Mouse (Mus musculus): ENCODE data around the gene Eif4b. TPM values are rescaled to one million over a fixed set of nuclear protein-coding genes. Genes with fewer than 3 reads are reported as not detected.

Gene Eif4b
- polyA plus RNA-seq, 1 experiment from 2014 or later, result 47.8 TPM

DNA sequence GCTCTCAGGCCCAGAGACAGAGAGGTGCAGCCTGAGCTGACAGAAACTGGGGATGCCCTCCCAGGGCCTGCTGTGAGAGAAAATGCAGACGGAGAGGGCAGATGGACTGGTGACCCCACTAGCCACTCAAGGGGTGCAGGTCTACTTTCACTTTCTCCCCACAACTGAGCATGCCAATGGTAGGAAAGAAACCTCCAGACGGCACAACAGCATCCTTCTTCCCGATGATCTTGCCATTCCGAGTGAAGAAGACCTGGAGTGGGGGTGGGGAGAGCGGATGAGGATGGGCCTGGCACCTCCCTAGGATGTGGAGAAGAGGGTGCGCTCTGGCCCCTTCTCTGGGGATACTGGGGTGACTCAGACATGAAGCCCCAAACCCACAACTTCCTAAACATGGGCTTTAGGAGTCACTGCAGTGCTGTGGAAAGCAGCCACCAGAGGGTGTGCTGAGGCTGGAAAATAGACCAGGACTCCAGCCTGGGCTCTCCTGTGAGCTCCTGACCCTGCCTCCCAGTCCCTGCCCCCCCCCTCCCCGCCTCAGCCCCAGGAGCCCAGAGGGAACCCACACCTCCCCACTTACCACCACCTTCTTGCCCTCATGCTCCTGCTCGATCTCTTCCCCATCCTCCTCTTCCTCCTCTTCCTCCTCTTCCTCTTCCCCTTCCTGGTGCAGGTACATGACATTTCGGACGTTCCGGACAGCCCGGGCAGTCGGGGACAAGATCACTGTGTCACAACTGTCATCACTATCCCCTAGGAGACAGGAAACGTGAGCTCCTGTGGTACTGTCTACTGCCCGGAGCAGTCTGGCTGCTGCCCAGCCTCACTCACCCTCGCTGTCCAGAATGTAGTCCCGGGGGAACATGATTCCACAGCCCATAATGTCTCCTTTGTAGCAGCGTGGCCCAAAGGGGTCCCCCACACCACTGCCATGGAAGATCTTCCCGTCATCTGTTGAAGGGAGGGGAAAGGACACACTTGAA lies 44.2 kb downstream of the Eif4b start:
- no peaks in the 10 kb centered on the region for H3K9me3 ChIP-seq (ENCODE audit: control insufficient read depth)
- peaks cover 4% of the 10 kb centered on the region; the same call in 1 of the 2 replicates for H3K4me1 ChIP-seq (replicated peaks; ENCODE audit: control insufficient read depth, insufficient read depth, low read length)

DNA sequence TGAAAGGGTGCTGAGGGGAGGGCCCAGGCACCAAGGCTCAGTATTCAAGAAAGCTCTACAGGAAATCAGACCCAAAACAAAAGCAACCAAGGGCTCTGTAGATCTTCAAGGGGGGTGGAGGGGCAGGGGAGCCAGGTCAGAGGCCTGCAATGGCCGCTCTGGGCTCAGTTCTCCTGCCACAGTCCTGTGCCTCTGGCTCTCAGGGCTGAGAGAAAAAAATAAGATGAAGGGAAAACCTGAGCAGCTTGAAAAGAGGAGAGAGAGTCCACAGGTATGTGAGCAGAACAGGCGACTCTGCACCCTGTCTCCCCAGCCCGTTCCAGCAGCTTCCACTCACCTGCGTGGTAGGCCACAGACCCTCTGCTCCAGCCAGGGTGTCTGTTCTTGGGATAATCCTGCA lies 45.0 kb downstream of the Eif4b start:
- H3K9ac ChIP-seq (ENCODE audit: low read depth, low read length), result no peak overlapping the region
- H3K4me1 ChIP-seq (replicated peaks; ENCODE audit: control insufficient read depth, insufficient read depth, low read length), result peaks cover 4% of the 10 kb centered on the region; the same call in 1 of the 2 replicates
- H3K27me3 ChIP-seq (replicated peaks; ENCODE audit: control insufficient read depth, insufficient read depth, low read length), result no peaks in the 10 kb centered on the region
- no peak for ATAC-seq
- TF ChIP-seq CTCF (IDR thresholded peaks at IDR 0.05; ENCODE audit: low read depth), result no peak
- WGBS, result 88% methylated on average over 4 of the region's 4 CpGs
- H3K9me3 ChIP-seq (ENCODE audit: control insufficient read depth), result no peaks in the 10 kb centered on the region
- no peak overlapping the region for H3K4me2 ChIP-seq (replicated peaks; ENCODE audit: low read depth)
- H3K4me3 ChIP-seq (ENCODE audit: low read depth, low read length), result no peak overlapping the region
- H3K36me3 ChIP-seq (ENCODE audit: control insufficient read depth, insufficient read depth), result peaks cover 82% of the 10 kb centered on the region
- H3K27ac ChIP-seq (ENCODE audit: low read depth, low read length), result no peak overlapping the region

More for the DNA sequence above, 44.2 kb downstream of the Eif4b start:
- WGBS, result 74% methylated on average over 19 of the region's 19 CpGs
- Histone ChIP-seq H3K4me2 (replicated peaks; ENCODE audit: low read depth) (no peak overlapping the region), H3K4me3 (ENCODE audit: low read depth, low read length) (no peak overlapping the region), H3K36me3 (ENCODE audit: control insufficient read depth, insufficient read depth) (peaks cover 87% of the 10 kb centered on the region), H3K27me3 (replicated peaks; ENCODE audit: control insufficient read depth, insufficient read depth, low read length) (no peaks in the 10 kb centered on the region), H3K27ac (ENCODE audit: low read depth, low read length) (no peak overlapping the region), H3K9ac (ENCODE audit: low read depth, low read length) (no peak overlapping the region)
- TF ChIP-seq CTCF (IDR thresholded peaks at IDR 0.05; ENCODE audit: low read depth), result peak; percentile 71
- ATAC-seq, result no peak

DNA sequence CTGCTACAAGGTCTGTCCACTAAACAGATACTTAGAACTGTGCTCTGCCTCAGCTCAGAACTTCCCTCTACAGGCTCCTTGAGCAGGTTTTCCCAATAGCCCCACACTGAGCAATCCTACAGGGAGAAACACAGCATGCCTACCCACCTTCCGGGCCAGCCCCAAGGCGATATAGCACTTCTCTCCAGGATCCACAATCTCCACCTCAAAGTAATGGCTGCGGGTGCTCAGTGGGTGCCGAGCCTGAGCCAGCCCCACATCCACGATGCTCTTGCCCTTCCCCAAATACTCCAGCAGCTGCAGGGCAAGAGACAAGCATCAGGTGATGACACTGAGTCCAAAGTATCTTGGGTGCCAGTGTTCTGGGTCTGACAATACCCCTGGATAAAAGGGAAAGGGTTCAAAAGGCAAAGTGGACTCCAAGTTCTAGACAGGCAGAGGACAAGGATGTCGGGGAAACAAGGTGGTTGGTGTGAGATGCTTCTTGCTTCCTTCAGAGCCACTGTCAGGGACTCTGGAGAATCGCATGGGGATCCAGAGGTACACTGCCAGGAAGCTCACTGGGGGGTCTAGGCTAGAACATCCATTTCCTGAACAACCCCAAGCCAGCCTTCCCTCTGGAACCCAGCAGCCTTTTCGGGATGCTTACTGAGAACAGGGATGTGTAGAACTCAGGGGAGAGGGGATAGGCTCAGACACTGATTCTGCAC lies 45.7 kb downstream of the Eif4b start:
- Histone ChIP-seq H3K9ac (ENCODE audit: low read depth, low read length) (no peak overlapping the region), H3K9me3 (ENCODE audit: control insufficient read depth) (no peaks in the 10 kb centered on the region), H3K27me3 (replicated peaks; ENCODE audit: control insufficient read depth, insufficient read depth, low read length) (no peaks in the 10 kb centered on the region), H3K4me1 (replicated peaks; ENCODE audit: control insufficient read depth, insufficient read depth, low read length) (peaks cover 4% of the 10 kb centered on the region; the same call in 1 of the 2 replicates), H3K36me3 (ENCODE audit: control insufficient read depth, insufficient read depth) (peaks cover 75% of the 10 kb centered on the region), H3K4me2 (replicated peaks; ENCODE audit: low read depth) (no peak overlapping the region), H3K4me3 (ENCODE audit: low read depth, low read length) (no peak overlapping the region), H3K27ac (ENCODE audit: low read depth, low read length) (0 out of 2 replicates have a peak overlapping the region, but pooled peaks have one; percentile 15)
- no peak for TF ChIP-seq CTCF (IDR thresholded peaks at IDR 0.05; ENCODE audit: low read depth)
- 78% methylated on average over 8 of the region's 8 CpGs for WGBS
- ATAC-seq, result no peak

DNA sequence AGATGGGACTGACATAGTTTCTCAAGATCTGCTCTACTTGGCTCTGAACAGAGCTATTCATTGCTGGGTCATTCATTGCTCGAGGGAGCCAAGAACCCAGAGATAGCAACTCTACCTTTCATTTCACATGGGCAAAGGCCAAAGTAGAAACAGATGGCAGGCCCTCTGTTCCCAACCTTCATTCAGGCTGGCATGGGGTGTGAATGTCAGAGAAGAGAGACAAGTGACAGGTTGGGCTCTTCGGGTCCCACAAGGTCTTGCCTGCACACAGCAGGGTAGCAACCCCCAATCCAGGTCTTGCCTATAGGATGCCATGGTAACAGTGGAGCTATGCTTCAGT lies 46.2 kb downstream of the Eif4b start:
- TF ChIP-seq CTCF (IDR thresholded peaks at IDR 0.05; ENCODE audit: low read depth), result no peak

DNA sequence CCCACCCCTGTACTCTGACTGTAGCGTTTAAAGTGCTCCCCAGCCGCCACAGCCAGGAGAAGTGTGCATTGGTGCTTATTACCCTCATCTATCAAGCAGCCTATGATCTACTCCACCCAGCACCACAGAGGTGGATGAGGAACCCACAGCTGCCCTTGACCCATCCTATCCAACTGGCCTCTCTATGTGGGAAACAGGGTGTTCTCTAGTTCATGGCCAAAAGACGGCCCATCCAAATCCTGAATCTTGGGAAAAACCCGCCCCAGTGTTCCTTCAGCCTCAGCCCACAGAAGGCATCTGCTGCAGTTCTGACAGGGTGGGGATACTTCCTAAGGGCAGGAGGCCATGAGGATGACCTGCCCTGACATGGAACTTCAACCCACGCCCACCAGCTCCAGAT lies 47.0 kb downstream of the Eif4b start:
- 89% methylated on average over 5 of the region's 5 CpGs for WGBS
- Histone ChIP-seq H3K9ac (ENCODE audit: low read depth, low read length) (no peak overlapping the region), H3K36me3 (ENCODE audit: control insufficient read depth, insufficient read depth) (peaks cover 74% of the 10 kb centered on the region), H3K4me1 (replicated peaks; ENCODE audit: control insufficient read depth, insufficient read depth, low read length) (peaks cover 4% of the 10 kb centered on the region; the same call in 1 of the 2 replicates), H3K9me3 (ENCODE audit: control insufficient read depth) (no peaks in the 10 kb centered on the region), H3K4me3 (ENCODE audit: low read depth, low read length) (no peak overlapping the region), H3K27me3 (replicated peaks; ENCODE audit: control insufficient read depth, insufficient read depth, low read length) (no peaks in the 10 kb centered on the region), H3K27ac (ENCODE audit: low read depth, low read length) (no peak overlapping the region), H3K4me2 (replicated peaks; ENCODE audit: low read depth) (no peak overlapping the region)
- TF ChIP-seq CTCF (IDR thresholded peaks at IDR 0.05; ENCODE audit: low read depth), result no peak
- no peak for ATAC-seq

More for the DNA sequence above, 46.2 kb downstream of the Eif4b start:
- no peaks in the 10 kb centered on the region for H3K9me3 ChIP-seq (ENCODE audit: control insufficient read depth)
- H3K9ac ChIP-seq (ENCODE audit: low read depth, low read length), result no peak overlapping the region
- ATAC-seq, result no peak
- no peak overlapping the region for H3K4me3 ChIP-seq (ENCODE audit: low read depth, low read length)
- peaks cover 76% of the 10 kb centered on the region for H3K36me3 ChIP-seq (ENCODE audit: control insufficient read depth, insufficient read depth)
- H3K4me2 ChIP-seq (replicated peaks; ENCODE audit: low read depth), result no peak overlapping the region
- no peak overlapping the region for H3K27ac ChIP-seq (ENCODE audit: low read depth, low read length)
- H3K27me3 ChIP-seq (replicated peaks; ENCODE audit: control insufficient read depth, insufficient read depth, low read length), result no peaks in the 10 kb centered on the region
- WGBS, result 79% methylated on average over 2 of the region's 2 CpGs
- H3K4me1 ChIP-seq (replicated peaks; ENCODE audit: control insufficient read depth, insufficient read depth, low read length), result peaks cover 4% of the 10 kb centered on the region; the same call in 1 of the 2 replicates

DNA sequence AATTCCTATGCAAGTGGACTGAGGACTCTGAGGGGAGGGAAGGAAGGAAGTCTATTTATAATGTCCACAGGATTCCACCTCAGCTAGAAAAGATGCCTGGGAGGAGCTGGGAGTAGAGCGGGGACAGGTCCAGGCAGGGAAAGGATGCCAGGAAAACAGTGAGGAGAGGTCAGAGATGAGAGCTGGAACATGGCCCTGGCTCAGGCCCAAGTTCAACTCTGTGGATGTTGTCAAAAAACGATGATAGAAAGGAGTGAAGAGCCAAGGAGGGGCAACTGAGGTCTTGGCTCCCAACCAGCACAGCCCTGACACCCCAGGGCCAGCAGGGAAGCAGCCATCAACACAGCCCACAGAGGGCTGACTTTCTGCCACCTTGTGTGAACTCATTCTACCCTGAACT lies 52.7 kb downstream of the Eif4b start:
- Histone ChIP-seq H3K4me2 (replicated peaks; ENCODE audit: low read depth) (no peak overlapping the region), H3K36me3 (ENCODE audit: control insufficient read depth, insufficient read depth) (peaks cover 70% of the 10 kb centered on the region), H3K27me3 (replicated peaks; ENCODE audit: control insufficient read depth, insufficient read depth, low read length) (no peaks in the 10 kb centered on the region), H3K4me1 (replicated peaks; ENCODE audit: control insufficient read depth, insufficient read depth, low read length) (no peaks in the 10 kb centered on the region), H3K27ac (ENCODE audit: low read depth, low read length) (no peak overlapping the region), H3K9ac (ENCODE audit: low read depth, low read length) (no peak overlapping the region), H3K4me3 (ENCODE audit: low read depth, low read length) (no peak overlapping the region), H3K9me3 (ENCODE audit: control insufficient read depth) (no peaks in the 10 kb centered on the region)
- ATAC-seq, result no peak
- TF ChIP-seq CTCF (IDR thresholded peaks at IDR 0.05; ENCODE audit: low read depth), result no peak
- 72% methylated on average over 2 of the region's 2 CpGs for WGBS
